Mouse (Mus musculus): ENCODE measurements at regions not wholly inside any gene's neighbourhood (a gene's known extent, or its start where the extent isn't known, plus 50 kb on each side); places are given as distances from the start of the nearest gene placed in this dataset.

DNA sequence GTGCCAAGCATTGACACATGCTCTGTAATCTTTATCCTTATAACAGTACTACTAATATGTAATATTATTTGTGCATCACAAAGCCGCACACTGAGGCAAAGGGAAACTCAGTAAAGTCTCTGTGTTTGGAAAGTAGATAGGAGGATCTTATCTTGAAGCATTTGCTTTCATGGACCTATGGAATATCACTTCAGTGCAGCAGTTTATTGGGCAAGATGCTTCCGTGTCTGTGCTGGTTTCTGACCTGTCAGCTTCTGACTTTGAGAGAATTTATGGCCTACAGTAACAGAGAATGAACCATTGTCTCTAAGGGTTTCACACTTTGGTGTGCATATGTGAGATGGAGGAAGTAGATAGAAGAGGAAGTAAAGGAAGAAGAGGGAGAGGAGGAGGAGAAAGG, 74.0 kb upstream of the Far2 start:
- DNase-seq: no peak

DNA sequence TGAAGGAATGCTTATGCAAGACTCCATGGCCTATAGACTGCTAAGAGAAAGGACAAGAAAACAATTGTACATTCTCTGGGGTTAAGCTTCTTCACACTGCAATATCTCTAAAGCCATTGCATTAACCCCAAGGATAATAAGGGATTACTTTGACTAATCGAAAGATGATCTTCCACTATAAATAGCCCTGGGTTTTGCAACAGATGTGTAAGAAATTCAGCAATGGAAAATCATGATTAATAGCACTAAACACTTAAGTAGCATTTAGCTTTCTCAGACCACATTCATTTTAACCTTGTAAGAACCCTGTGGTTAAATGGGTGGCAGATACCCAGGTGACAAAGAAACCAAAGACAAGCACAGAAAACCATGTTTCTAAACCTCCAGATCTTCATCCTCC, 71.1 kb upstream of the Far2 start:
- DNase-seq: no peak

DNA sequence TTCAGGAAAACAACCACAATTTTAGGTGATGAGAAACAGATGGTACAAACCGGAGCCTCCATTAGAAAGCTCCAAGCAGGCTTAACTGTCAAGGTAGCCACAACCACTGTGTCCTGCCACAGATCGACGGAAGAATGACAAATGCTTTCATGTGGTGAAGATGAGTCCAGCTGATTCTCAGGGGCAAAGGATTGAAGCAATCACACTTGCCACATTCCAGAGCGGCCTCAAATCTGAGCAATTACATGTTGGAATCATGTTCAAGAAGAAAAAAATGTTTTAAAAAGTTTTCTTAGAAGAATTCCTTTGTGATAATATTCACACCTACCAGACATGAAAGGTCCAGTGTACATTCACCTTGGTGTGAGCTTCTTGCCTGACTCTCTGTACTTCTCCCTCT, 57.7 kb upstream of the Far2 start:
- DNase-seq: no peak

All from cerebellum, postnatal 36 days (tissue).